Mouse (Mus musculus) embryonic facial prominence, embryonic 14.5 days (tissue): ENCODE measurements around the gene Mrpl23. TPM values are rescaled to one million over a fixed set of nuclear protein-coding genes. Genes with fewer than 3 reads are reported as not detected.

ENCODE experiments used
- ATAC-seq: fragments of 200-750 bp; cut with Nextera tagmentation; 2 replicates; pipeline ENCODE4 v1.8.0; 2017; ENCODE audit warnings: low read depth, moderate number of reproducible peaks, moderate TSS enrichment
- DNase-seq: peaks from one replicate; pipeline ENCODE4 v3.0.0-alpha.2; 2015; ENCODE audit warnings: low spot score
- H3K27ac ChIP-seq: fragments of 300-500 bp; sonication (generic); replicated peaks from 2 replicates; pipeline ENCODE4 v1.5.1; 2014; ENCODE audit warnings: low read depth, mild to moderate bottlenecking, low read length, moderate library complexity
- H3K27me3 ChIP-seq: fragments of 300-500 bp; sonication (generic); replicated peaks from 2 replicates; pipeline ENCODE4 v1.6.1; 2014; ENCODE audit warnings: low read length; ENCODE audit not compliant: control insufficient read depth, insufficient read depth
- H3K36me3 ChIP-seq: fragments of 300-500 bp; sonication (generic); 2 replicates; pipeline ENCODE4 v1.6.1; 2014; ENCODE audit warnings: low read length, mixed read lengths; ENCODE audit not compliant: control insufficient read depth, insufficient read depth
- H3K4me1 ChIP-seq: fragments of 300-500 bp; sonication (generic); 2 replicates; pipeline ENCODE4 v1.6.1; 2014; ENCODE audit warnings: antibody characterized with exemption, low read length; ENCODE audit not compliant: control insufficient read depth, insufficient read depth
- H3K4me2 ChIP-seq: fragments of 300-500 bp; sonication (generic); 2 replicates; pipeline ENCODE4 v1.6.1; 2014; ENCODE audit warnings: low read depth, mild to moderate bottlenecking, low read length, moderate library complexity, mixed read lengths
- H3K4me3 ChIP-seq: fragments of 300-500 bp; sonication (generic); 2 replicates; pipeline ENCODE4 v1.5.1; 2014; ENCODE audit warnings: low read depth, mild to moderate bottlenecking, low read length
- H3K9ac ChIP-seq: fragments of 300-500 bp; sonication (generic); 2 replicates; pipeline ENCODE4 v1.6.1; 2014; ENCODE audit warnings: low read depth, mild to moderate bottlenecking, low read length, moderate library complexity, mixed read lengths
- H3K9me3 ChIP-seq: fragments of 300-500 bp; sonication (generic); 2 replicates; pipeline ENCODE4 v1.6.1; 2016; ENCODE audit warnings: low read length; ENCODE audit not compliant: control insufficient read depth
- WGBS: fragments of 180-500 bp; shearing (Covaris S2); extraction: QIAGEN DNeasy Blood & Tissue Kit; methylation state at CpG from one replicate; pipeline ENCODE4 v1.1.7; 2014; 5-methylcytosine and 5-hydroxymethylcytosine counted together
- polyA plus RNA-seq: library from polyadenylated mRNA; unstranded; fragments of >200 nt; fragmentation: Nextera tagmentation; extraction: Ambion mirVana; gene quantifications from 2 replicates; pipeline ENCODE4 v1.2.1, GENCODE M21; 2014

Gene Mrpl23
- polyA plus RNA-seq, 1 experiment from 2014 or later, result 33.1 TPM

DNA sequence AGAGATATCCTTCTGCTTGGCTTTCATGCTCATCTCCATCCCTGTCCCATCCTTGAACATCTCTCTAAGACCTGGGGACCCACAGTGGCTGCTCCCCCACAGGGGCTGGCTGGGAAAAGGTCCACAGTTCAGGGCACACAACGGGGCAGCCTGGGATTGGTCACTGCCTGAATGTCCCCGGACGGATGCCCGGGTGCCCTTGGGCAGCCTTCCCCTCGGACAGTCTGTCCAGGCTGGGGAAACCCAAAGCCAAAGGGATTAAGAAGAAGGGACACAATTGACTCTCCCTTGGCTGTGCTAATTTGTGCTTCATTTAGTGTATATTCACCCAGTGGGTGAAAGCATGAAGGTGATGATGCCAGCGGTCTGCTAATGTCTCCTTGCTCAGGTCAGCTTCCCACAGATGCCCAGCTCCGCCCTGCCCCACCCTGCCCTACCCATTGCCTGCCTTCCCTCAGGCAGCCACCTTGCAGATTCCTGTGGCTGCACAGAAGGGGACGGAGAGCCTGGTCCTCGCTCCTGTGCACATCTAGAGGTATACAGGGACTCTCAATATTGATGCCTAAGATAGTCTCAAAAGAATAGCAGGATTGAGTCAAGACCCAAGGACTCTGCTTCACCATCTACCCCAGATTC, 26.1 kb downstream of the Mrpl23 start:
- WGBS, result 88% methylated on average over 9 of the region's 9 CpGs
- Histone ChIP-seq H3K4me3 (no peak overlapping the region), H3K27ac (no peak overlapping the region), H3K9ac (no peak overlapping the region), H3K36me3 (no peaks in the 10 kb centered on the region), H3K9me3 (no peaks in the 10 kb centered on the region), H3K4me1 (peaks cover 50% of the 10 kb centered on the region), H3K4me2 (no peak overlapping the region), H3K27me3 (no peaks in the 10 kb centered on the region)
- DNase-seq (no peak), ATAC-seq (no peak)

DNA sequence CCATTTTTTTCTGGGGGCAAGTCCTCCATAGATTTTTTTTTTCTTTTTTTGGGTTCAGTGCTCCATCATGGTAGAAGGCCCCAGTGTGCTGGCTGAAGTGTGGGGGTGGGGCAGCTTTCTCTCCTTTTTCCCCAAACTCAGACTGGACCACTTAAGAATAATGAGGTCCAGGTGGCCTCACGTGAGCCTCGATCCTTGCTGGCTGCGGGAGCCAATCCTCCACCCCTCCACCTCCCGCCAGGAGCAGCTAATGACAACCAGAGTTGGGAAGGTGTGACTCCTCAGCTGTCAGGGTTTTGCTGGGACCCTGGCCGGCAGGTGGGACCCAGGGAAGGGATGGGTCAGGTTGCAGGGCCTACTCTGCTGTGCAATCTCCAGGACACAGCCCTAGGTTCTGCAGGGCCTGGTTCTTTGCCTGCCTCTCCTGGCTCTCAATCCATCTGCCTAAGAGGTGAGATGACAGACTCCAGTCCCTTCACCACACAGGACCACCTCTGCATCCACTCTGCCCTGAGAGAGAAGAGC, 27.2 kb downstream of the Mrpl23 start:
- no peak for ATAC-seq
- Histone ChIP-seq H3K4me1 (peaks cover 39% of the 10 kb centered on the region), H3K27ac (peak overlapping the region; percentile 68), H3K9me3 (no peaks in the 10 kb centered on the region), H3K36me3 (no peaks in the 10 kb centered on the region), H3K4me3 (no peak overlapping the region), H3K9ac (no peak overlapping the region), H3K4me2 (no peak overlapping the region), H3K27me3 (no peaks in the 10 kb centered on the region)
- WGBS, result 21% methylated on average over 5 of the region's 5 CpGs
- DNase-seq, result peak; percentile 55

DNA sequence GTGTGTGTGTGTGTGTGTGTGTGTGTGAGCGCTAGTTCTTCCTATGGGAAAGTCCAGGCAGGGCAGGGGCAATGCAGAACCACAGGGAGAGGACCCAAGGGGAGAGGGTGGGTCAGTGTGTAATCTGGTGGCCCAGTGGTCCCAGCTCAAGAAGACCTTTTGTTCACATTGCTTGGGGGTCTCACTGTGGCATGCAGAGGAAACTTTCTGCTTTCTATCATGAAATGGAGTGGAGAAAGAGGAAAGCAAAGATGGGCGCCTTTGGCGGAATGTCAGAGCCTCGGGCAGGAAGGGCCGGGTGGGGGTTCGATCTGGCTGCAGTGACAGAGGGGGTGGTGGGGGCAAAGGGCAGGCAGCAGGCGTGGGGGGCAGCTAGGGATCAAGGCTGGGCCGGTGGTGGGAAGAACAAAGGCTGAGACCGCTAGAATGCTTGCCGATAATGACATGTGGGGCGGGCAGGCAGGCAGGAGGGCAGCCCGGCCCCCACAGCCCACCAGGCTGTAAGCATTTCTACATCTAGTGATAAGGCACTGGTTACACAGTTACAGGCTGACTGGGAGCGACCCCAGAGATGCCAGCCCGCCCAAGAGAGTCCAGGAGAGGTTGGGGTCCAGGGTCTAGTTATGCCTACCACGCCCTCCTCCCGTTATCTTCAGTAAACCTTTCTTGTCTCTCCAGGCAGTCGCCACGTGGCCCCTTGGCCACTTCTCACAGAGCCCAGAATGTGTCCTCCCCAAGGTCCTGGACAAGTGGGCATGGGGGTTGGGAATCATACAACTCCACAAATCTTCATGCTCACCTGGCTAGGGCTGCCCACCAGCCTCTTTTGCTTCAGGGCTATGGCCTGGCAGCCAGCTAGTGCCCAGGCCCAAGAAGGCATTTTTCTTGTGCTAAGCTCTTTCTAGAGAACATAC, 28.7 kb downstream of the Mrpl23 start:
- H3K27me3 ChIP-seq, result no peaks in the 10 kb centered on the region
- H3K9me3 ChIP-seq, result no peaks in the 10 kb centered on the region
- ATAC-seq, result no peak
- peak overlapping the region; percentile 9; the same call in 1 of the 2 replicates for H3K9ac ChIP-seq
- peak overlapping the region; percentile 70 for H3K27ac ChIP-seq
- no peak overlapping the region for H3K4me2 ChIP-seq
- peaks cover 37% of the 10 kb centered on the region for H3K4me1 ChIP-seq
- 29% methylated on average over 18 of the region's 18 CpGs for WGBS
- no peak overlapping the region for H3K4me3 ChIP-seq
- no peaks in the 10 kb centered on the region for H3K36me3 ChIP-seq
- DNase-seq, result no peak

DNA sequence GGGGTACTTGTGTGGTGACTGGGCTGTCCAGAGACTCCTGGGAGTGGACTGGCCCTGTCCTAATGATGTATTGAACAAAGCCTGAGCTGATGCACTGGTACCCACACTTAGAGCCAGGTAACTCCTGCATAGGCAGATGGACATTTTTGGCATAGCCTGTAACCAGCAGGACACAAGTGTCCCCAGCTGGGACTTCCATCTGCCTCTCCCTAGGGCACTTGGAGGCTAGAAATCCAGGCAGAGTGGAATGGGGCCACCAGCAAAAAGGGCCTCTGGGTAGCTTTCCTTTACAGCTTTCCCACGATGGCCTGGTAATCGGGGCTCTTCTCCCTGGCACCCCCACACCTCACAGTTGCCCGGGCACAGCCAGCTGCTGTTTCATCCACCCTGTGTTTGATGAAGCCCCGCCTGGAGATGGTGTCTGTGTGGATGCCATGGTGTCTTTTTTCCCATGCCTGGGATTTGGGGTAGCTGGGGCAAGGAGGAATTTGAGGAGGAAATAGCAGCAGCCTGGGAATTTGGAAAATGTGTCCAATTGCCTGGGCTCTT, 29.4 kb downstream of the Mrpl23 start:
- no peaks in the 10 kb centered on the region for H3K27me3 ChIP-seq
- H3K4me2 ChIP-seq, result no peak overlapping the region
- H3K9me3 ChIP-seq, result no peaks in the 10 kb centered on the region
- peak; percentile 38; the same call in 1 of the 2 replicates for ATAC-seq
- peaks cover 37% of the 10 kb centered on the region for H3K4me1 ChIP-seq
- peak overlapping the region; percentile 9; the same call in 1 of the 2 replicates for H3K9ac ChIP-seq
- H3K27ac ChIP-seq, result peak overlapping the region; percentile 70
- no peak overlapping the region for H3K4me3 ChIP-seq
- no peaks in the 10 kb centered on the region for H3K36me3 ChIP-seq
- peak; percentile 75 for DNase-seq
- WGBS, result 54% methylated on average over 4 of the region's 4 CpGs

DNA sequence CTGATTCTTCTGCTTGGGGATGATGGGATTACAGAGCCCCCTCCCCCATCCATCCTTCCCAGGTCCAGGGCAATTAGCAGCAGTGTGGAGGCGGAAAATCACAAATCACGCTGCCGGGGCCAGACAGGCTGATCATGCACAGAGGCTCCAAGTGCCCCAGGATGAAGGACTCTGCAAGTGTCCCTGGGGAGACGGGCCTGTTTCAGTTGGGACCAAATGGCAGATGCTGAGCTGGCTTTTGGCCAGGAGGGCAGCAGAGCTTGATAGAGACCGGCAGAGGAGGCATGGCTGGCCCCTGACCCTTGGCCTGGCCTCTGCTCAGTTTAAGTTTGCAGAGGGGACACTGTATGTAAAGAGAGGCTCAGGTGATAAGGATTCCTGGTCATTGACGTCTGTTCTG, 30.7 kb downstream of the Mrpl23 start:
- Histone ChIP-seq H3K4me1 (peaks cover 33% of the 10 kb centered on the region), H3K27ac (0 out of 2 replicates have a peak overlapping the region, but pooled peaks have one; percentile 48)
- peak; percentile 62 for DNase-seq

DNA sequence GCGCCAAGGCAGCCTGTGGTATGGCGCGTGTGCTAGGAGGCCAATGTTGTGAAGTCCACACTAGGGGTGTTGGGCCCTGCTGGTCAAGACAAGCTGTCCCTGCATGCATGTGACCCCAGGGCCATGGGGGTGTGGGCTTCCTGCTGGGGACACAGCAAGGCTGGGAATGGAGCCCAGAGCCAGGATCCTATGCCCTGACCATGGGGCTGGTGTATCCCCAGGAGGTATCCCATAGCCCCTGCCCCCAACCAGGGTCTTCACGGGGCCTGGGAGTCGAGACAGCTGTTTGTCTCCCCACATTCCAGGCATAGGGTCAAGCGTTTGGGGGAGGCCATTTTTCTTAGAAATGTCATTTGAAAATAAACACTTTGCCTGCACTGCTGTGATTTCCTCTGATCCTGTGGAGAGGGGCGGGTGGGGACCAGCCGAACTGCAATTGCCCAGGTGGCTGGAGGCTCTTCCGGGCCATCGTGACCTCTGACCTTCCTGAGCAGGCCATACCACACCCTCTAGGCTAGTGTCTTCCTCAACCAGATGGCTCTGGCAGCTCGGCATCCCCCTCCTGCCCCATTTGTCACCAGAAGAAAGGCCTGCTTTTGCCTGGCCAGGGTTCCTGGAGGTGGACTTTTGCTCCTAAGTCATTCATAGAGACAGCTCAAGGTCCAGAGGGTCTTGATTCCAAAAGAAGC, 32.6 kb downstream of the Mrpl23 start:
- Histone ChIP-seq H3K27ac (no peak overlapping the region), H3K4me3 (no peak overlapping the region), H3K9ac (no peak overlapping the region), H3K4me2 (no peak overlapping the region), H3K9me3 (no peaks in the 10 kb centered on the region), H3K4me1 (peaks cover 38% of the 10 kb centered on the region), H3K36me3 (no peaks in the 10 kb centered on the region), H3K27me3 (no peaks in the 10 kb centered on the region)
- 21% methylated on average over 8 of the region's 11 CpGs for WGBS
- DNase-seq (no peak), ATAC-seq (no peak)

More for the DNA sequence above, 30.7 kb downstream of the Mrpl23 start:
- ATAC-seq, result 0 out of 2 replicates have a peak, but pooled peaks have one; percentile 34
- H3K4me2 ChIP-seq, result no peak overlapping the region
- 30% methylated on average over 6 of the region's 6 CpGs for WGBS
- no peak overlapping the region for H3K9ac ChIP-seq
- no peak overlapping the region for H3K4me3 ChIP-seq
- H3K36me3 ChIP-seq, result no peaks in the 10 kb centered on the region
- no peaks in the 10 kb centered on the region for H3K27me3 ChIP-seq
- no peaks in the 10 kb centered on the region for H3K9me3 ChIP-seq

DNA sequence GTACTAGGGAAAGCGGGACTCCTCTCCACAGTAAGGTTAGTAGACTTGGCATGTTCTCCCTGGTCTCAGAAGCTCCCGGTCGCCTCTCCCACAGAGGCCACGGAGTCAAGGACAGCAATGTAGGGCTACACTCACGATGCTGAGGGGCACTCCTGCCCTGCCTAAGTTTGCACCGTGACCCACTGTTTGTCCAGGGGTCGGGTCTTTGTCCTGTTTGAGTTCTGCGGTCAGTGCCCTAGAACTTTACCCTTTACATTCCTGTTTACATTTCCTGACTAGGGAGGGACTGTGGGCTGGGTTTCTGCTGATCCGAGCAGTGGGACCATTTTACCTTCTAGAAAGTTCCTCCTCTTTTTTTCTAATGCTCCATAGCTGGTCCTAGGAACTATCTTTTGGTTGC, 34.0 kb downstream of the Mrpl23 start:
- no peaks in the 10 kb centered on the region for H3K27me3 ChIP-seq
- no peak overlapping the region for H3K27ac ChIP-seq
- 80% methylated on average over 9 of the region's 9 CpGs for WGBS

DNA sequence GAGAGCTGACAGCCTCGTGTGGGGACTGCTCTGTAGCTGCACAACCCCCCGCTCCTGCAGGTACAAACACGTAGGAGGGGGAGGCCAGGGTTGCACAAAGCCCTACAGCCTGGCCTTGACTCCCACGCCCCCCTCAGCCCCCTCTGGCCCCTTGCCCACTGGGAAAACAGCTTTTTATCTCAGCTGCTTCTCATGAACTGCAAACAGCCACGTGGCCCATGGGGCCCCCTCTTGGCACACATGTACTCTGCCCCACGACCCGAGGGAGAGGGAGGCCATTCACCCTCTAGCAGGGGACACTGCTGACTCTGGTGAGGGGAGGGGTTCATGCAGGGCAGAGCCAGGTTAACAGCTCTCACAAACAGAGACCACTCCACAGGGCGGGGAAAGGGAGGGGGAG, 36.5 kb downstream of the Mrpl23 start:
- Histone ChIP-seq H3K9ac (no peak overlapping the region), H3K27ac (peak overlapping the region; percentile 19; the same call in 1 of the 2 replicates), H3K4me2 (no peak overlapping the region), H3K27me3 (no peaks in the 10 kb centered on the region), H3K4me3 (no peak overlapping the region), H3K36me3 (no peaks in the 10 kb centered on the region), H3K9me3 (no peaks in the 10 kb centered on the region), H3K4me1 (peaks cover 49% of the 10 kb centered on the region)
- DNase-seq (peak; percentile 42), ATAC-seq (no peak)
- WGBS, result 42% methylated on average over 8 of the region's 8 CpGs

More for the DNA sequence above, 34.0 kb downstream of the Mrpl23 start:
- no peaks in the 10 kb centered on the region for H3K36me3 ChIP-seq
- no peak overlapping the region for H3K9ac ChIP-seq
- H3K4me3 ChIP-seq, result no peak overlapping the region
- peaks cover 43% of the 10 kb centered on the region for H3K4me1 ChIP-seq
- H3K4me2 ChIP-seq, result no peak overlapping the region
- no peak for DNase-seq
- H3K9me3 ChIP-seq, result no peaks in the 10 kb centered on the region
- ATAC-seq, result no peak
